Mouse (Mus musculus) 3T3-L1 (cell line): Measurements from ENCODE around the gene Ttc33.

Experiments
- DNase-seq: peaks from one replicate; pipeline ENCODE4 v3.0.0-alpha.2; 2015; ENCODE audit warnings: low read depth, low spot score

Gene Ttc33

GRCm38 (mm10) chr15:5185366-5186292 is at the start of gene Ttc33:
Ttc33 (plus strand) TSS chr15:5185525.
- peak; percentile 84 for DNase-seq

GRCm38 (mm10) chr15:5138021-5138856 is 47.1 kb upstream of the Ttc33 start:
- DNase-seq: peak; percentile 62

GRCm38 (mm10) chr15:5139366-5139765 is 46.0 kb upstream of the Ttc33 start:
- no peak for DNase-seq

- DNase-seq: no peak
Measured at GRCm38 (mm10) chr15:5139863-5140262, 45.5 kb upstream of the Ttc33 start.

- no peak for DNase-seq
Measured at GRCm38 (mm10) chr15:5140357-5140756, 45.0 kb upstream of the Ttc33 start.

- no peak for DNase-seq
Measured at GRCm38 (mm10) chr15:5142047-5142446, 43.3 kb upstream of the Ttc33 start.

- no peak for DNase-seq
Measured at GRCm38 (mm10) chr15:5142714-5143113, 42.6 kb upstream of the Ttc33 start.

GRCm38 (mm10) chr15:5143361-5144020 is 41.8 kb upstream of the Ttc33 start, which contains the start of gene Prkaa1:
Prkaa1 (plus strand) TSS chr15:5143861.
- peak; percentile 71 for DNase-seq

- peak; percentile 66 for DNase-seq
Measured at GRCm38 (mm10) chr15:5144021-5144778, 41.1 kb upstream of the Ttc33 start.

GRCm38 (mm10) chr15:5145196-5145945 is 40.0 kb upstream of the Ttc33 start:
- DNase-seq: peak; percentile 88

- no peak for DNase-seq
Measured at GRCm38 (mm10) chr15:5149187-5149586, 36.1 kb upstream of the Ttc33 start.

GRCm38 (mm10) chr15:5152171-5152570 is 33.2 kb upstream of the Ttc33 start:
- no peak for DNase-seq

GRCm38 (mm10) chr15:5154621-5155020 is 30.7 kb upstream of the Ttc33 start:
- no peak for DNase-seq

GRCm38 (mm10) chr15:5155093-5155492 is 30.2 kb upstream of the Ttc33 start:
- DNase-seq: no peak

- peak; percentile 20 for DNase-seq
Measured at GRCm38 (mm10) chr15:5156355-5156754, 29.0 kb upstream of the Ttc33 start.

- no peak for DNase-seq
Measured at GRCm38 (mm10) chr15:5157386-5157785, 27.9 kb upstream of the Ttc33 start.

- DNase-seq: no peak
Measured at GRCm38 (mm10) chr15:5158827-5159226, 26.5 kb upstream of the Ttc33 start.

- DNase-seq: no peak
Measured at GRCm38 (mm10) chr15:5165121-5165773, 20.1 kb upstream of the Ttc33 start.

GRCm38 (mm10) chr15:5173217-5173820 is 12.0 kb upstream of the Ttc33 start:
- no peak for DNase-seq
